Mouse (Mus musculus): ENCODE results near the gene Dcxr.

- TF ChIP-seq POLR2A (IDR thresholded peaks at IDR 0.05; ENCODE audit: borderline replicate concordance, extremely low read depth, insufficient read depth, insufficient read length, poor library complexity, severe bottlenecking) (no peak), CTCF (IDR thresholded peaks at IDR 0.05; ENCODE audit: borderline replicate concordance, extremely low read depth, insufficient read depth, insufficient read length) (no peak)
These were observed 7.8 kb downstream of the Dcxr start for GRCm38 (mm10) chr11:120719242-120719641.

All from brain, embryonic 14.5 days (tissue).